Mouse (Mus musculus): ENCODE results near the gene Caly. TPM values are rescaled to one million over a fixed set of nuclear protein-coding genes. Genes with fewer than 3 reads are reported as not detected.
A peak's percentile ranks its signal among the peaks of the same experiment; 100 is the strongest.

The Caly gene
- 293 and 360 TPM in 2 replicates for polyA plus RNA-seq (2015; fragmentation: Nextera tagmentation; extraction: Ambion mirVana)

- 5% methylated on average over 18 of the region's 18 CpGs for WGBS
- peak within 1 kb of the TSS; percentile 94 for H3K27ac ChIP-seq (replicated peaks)
- ATAC-seq (ENCODE audit: low FRiP score), result peak; percentile 91
- no peaks in the 10 kb centered on the region for H3K36me3 ChIP-seq
- peak within 1 kb of the TSS; percentile 49 for H3K4me3 ChIP-seq (replicated peaks)
- H3K27me3 ChIP-seq (replicated peaks), result no peaks in the 10 kb centered on the region
- peak within 1 kb of the TSS; percentile 76 for H3K9ac ChIP-seq (replicated peaks)
- peaks cover 30% of the 10 kb centered on the region for H3K4me1 ChIP-seq
- peak within 1 kb of the TSS; percentile 71 for H3K4me2 ChIP-seq
- no peaks in the 10 kb centered on the region for H3K9me3 ChIP-seq (replicated peaks)
Measured at GRCm38 (mm10) chr7:140082242-140082678, at the start of gene Caly. Gene Caly (minus strand): TSS chr7:140082548.

GRCm38 (mm10) chr7:140127911-140128310 lies 45.6 kb upstream of the Caly start:
- H3K4me3 ChIP-seq (replicated peaks), result no peak overlapping the region
- peaks cover 15% of the 10 kb centered on the region for H3K4me1 ChIP-seq
- no peaks in the 10 kb centered on the region for H3K9me3 ChIP-seq (replicated peaks)
- H3K4me2 ChIP-seq, result no peak overlapping the region
- no peak for ATAC-seq (ENCODE audit: low FRiP score)
- H3K27me3 ChIP-seq (replicated peaks), result no peaks in the 10 kb centered on the region
- H3K9ac ChIP-seq (replicated peaks), result no peak overlapping the region
- peaks cover 3% of the 10 kb centered on the region; the same call in 1 of the 2 replicates for H3K36me3 ChIP-seq
- no peak overlapping the region for H3K27ac ChIP-seq (replicated peaks)
- 89% methylated on average over 2 of the region's 2 CpGs for WGBS

GRCm38 (mm10) chr7:140126934-140127333 lies 44.6 kb upstream of the Caly start:
- 90% methylated on average over 3 of the region's 3 CpGs for WGBS
- Histone ChIP-seq H3K27me3 (replicated peaks) (no peaks in the 10 kb centered on the region), H3K4me1 (peaks cover 15% of the 10 kb centered on the region), H3K9me3 (replicated peaks) (no peaks in the 10 kb centered on the region), H3K4me2 (no peak overlapping the region), H3K9ac (replicated peaks) (no peak overlapping the region), H3K27ac (replicated peaks) (no peak overlapping the region), H3K4me3 (replicated peaks) (no peak overlapping the region), H3K36me3 (peaks cover 3% of the 10 kb centered on the region; the same call in 1 of the 2 replicates)
- no peak for ATAC-seq (ENCODE audit: low FRiP score)

- H3K4me3 ChIP-seq (replicated peaks), result peak overlapping the region; percentile 73
- H3K27me3 ChIP-seq (replicated peaks), result no peaks in the 10 kb centered on the region
- H3K9ac ChIP-seq (replicated peaks), result peak overlapping the region; percentile 75
- H3K36me3 ChIP-seq, result peaks cover 3% of the 10 kb centered on the region; the same call in 1 of the 2 replicates
- WGBS, result 9% methylated on average over 5 of the region's 5 CpGs
- peak overlapping the region; percentile 58; the same call in 1 of the 2 replicates for H3K27ac ChIP-seq (replicated peaks)
- peak overlapping the region; percentile 83 for H3K4me2 ChIP-seq
- ATAC-seq (ENCODE audit: low FRiP score), result no peak
- no peaks in the 10 kb centered on the region for H3K9me3 ChIP-seq (replicated peaks)
- peaks cover 15% of the 10 kb centered on the region for H3K4me1 ChIP-seq
Measured at GRCm38 (mm10) chr7:140126022-140126350, 43.6 kb upstream of the Caly start.

- ATAC-seq (ENCODE audit: low FRiP score), result peak; percentile 96
- peak overlapping the region; percentile 58 for H3K27ac ChIP-seq (replicated peaks)
Measured at GRCm38 (mm10) chr7:140125278-140126021, 43.1 kb upstream of the Caly start.

GRCm38 (mm10) chr7:140124382-140124781 lies 42.0 kb upstream of the Caly start:
- H3K9me3 ChIP-seq (replicated peaks), result no peaks in the 10 kb centered on the region
- no peak for ATAC-seq (ENCODE audit: low FRiP score)
- peaks cover 15% of the 10 kb centered on the region for H3K4me1 ChIP-seq
- H3K27me3 ChIP-seq (replicated peaks), result no peaks in the 10 kb centered on the region
- H3K4me3 ChIP-seq (replicated peaks), result no peak overlapping the region
- no peak overlapping the region for H3K4me2 ChIP-seq
- H3K9ac ChIP-seq (replicated peaks), result no peak overlapping the region
- H3K27ac ChIP-seq (replicated peaks), result no peak overlapping the region
- H3K36me3 ChIP-seq, result peaks cover 1% of the 10 kb centered on the region; the same call in 1 of the 2 replicates
- 97% methylated on average over 1 of the region's 1 CpGs for WGBS

More at GRCm38 (mm10) chr7:140125278-140126021, 43.1 kb upstream of the Caly start:
- Histone ChIP-seq H3K9ac (replicated peaks) (peak overlapping the region; percentile 75), H3K9me3 (replicated peaks) (no peaks in the 10 kb centered on the region), H3K4me2 (peak overlapping the region; percentile 83), H3K4me3 (replicated peaks) (peak overlapping the region; percentile 73), H3K4me1 (peaks cover 15% of the 10 kb centered on the region), H3K27me3 (replicated peaks) (no peaks in the 10 kb centered on the region), H3K36me3 (peaks cover 3% of the 10 kb centered on the region; the same call in 1 of the 2 replicates)
- under 1% methylated on average over 39 of the region's 40 CpGs for WGBS

- Histone ChIP-seq H3K4me3 (replicated peaks) (no peak overlapping the region), H3K9me3 (replicated peaks) (no peaks in the 10 kb centered on the region), H3K27me3 (replicated peaks) (no peaks in the 10 kb centered on the region), H3K4me2 (no peak overlapping the region), H3K9ac (replicated peaks) (no peak overlapping the region), H3K36me3 (no peaks in the 10 kb centered on the region), H3K27ac (replicated peaks) (no peak overlapping the region), H3K4me1 (peaks cover 15% of the 10 kb centered on the region)
- no peak for ATAC-seq (ENCODE audit: low FRiP score)
- whole genome bisulfite sequencing, result 40% methylated on average over 4 of the region's 4 CpGs
Measured at GRCm38 (mm10) chr7:140122765-140123164, 40.4 kb upstream of the Caly start.

GRCm38 (mm10) chr7:140121338-140121910 lies 39.1 kb upstream of the Caly start:
- Histone ChIP-seq H3K9me3 (replicated peaks) (no peaks in the 10 kb centered on the region), H3K36me3 (no peaks in the 10 kb centered on the region), H3K27me3 (replicated peaks) (no peaks in the 10 kb centered on the region), H3K4me3 (replicated peaks) (no peak overlapping the region), H3K27ac (replicated peaks) (no peak overlapping the region), H3K4me2 (no peak overlapping the region), H3K9ac (replicated peaks) (no peak overlapping the region), H3K4me1 (peaks cover 18% of the 10 kb centered on the region)
- 73% methylated on average over 13 of the region's 13 CpGs for WGBS
- no peak for ATAC-seq (ENCODE audit: low FRiP score)

- no peaks in the 10 kb centered on the region for H3K9me3 ChIP-seq (replicated peaks)
- ATAC-seq (ENCODE audit: low FRiP score), result no peak
- no peak overlapping the region for H3K4me3 ChIP-seq (replicated peaks)
- no peak overlapping the region for H3K9ac ChIP-seq (replicated peaks)
- no peaks in the 10 kb centered on the region for H3K36me3 ChIP-seq
- WGBS, result 92% methylated on average over 2 of the region's 2 CpGs
- peaks cover 18% of the 10 kb centered on the region for H3K4me1 ChIP-seq
- H3K27ac ChIP-seq (replicated peaks), result no peak overlapping the region
- no peaks in the 10 kb centered on the region for H3K27me3 ChIP-seq (replicated peaks)
- H3K4me2 ChIP-seq, result no peak overlapping the region
Measured at GRCm38 (mm10) chr7:140120484-140120883, 38.1 kb upstream of the Caly start.

GRCm38 (mm10) chr7:140116329-140117054 lies 34.1 kb upstream of the Caly start, which contains the start of gene Echs1:
Gene Echs1 (minus strand): TSS chr7:140116476.
- no peaks in the 10 kb centered on the region for H3K9me3 ChIP-seq (replicated peaks)
- 4% methylated on average over 28 of the region's 28 CpGs for WGBS
- peak within 1 kb of the TSS; percentile 89 for H3K27ac ChIP-seq (replicated peaks)
- peak within 1 kb of the TSS; percentile 90 for H3K4me2 ChIP-seq
- H3K36me3 ChIP-seq, result peaks cover 14% of the 10 kb centered on the region; the same call in 1 of the 2 replicates
- peaks cover 21% of the 10 kb centered on the region for H3K4me1 ChIP-seq
- H3K27me3 ChIP-seq (replicated peaks), result no peaks in the 10 kb centered on the region
- H3K9ac ChIP-seq (replicated peaks), result peak within 1 kb of the TSS; percentile 86
- H3K4me3 ChIP-seq (replicated peaks), result peak within 1 kb of the TSS; percentile 78
- peak; percentile 93 for ATAC-seq (ENCODE audit: low FRiP score)

GRCm38 (mm10) chr7:140115583-140116328 lies 33.4 kb upstream of the Caly start, which contains the start of gene Paox:
Gene Paox (plus strand): TSS chr7:140115799.
- peak; percentile 77 for ATAC-seq (ENCODE audit: low FRiP score)
- Histone ChIP-seq H3K9ac (replicated peaks) (peak within 1 kb of the TSS; percentile 86), H3K27me3 (replicated peaks) (no peaks in the 10 kb centered on the region), H3K4me2 (peak within 1 kb of the TSS; percentile 90), H3K36me3 (peaks cover 20% of the 10 kb centered on the region), H3K4me3 (replicated peaks) (peak within 1 kb of the TSS; percentile 78), H3K27ac (replicated peaks) (peak within 1 kb of the TSS; percentile 89), H3K9me3 (replicated peaks) (no peaks in the 10 kb centered on the region), H3K4me1 (peaks cover 21% of the 10 kb centered on the region)
- 2% methylated on average over 23 of the region's 23 CpGs for WGBS
